Mouse (Mus musculus) heart, postnatal 36 days (tissue): ENCODE results near the gene Lin9. TPM values are rescaled to one million over a fixed set of nuclear protein-coding genes. Genes with fewer than 3 reads are reported as not detected.

Experiments
- DNase-seq, 2 experiments: peaks; one replicate each; pipeline ENCODE4 v3.0.0; 2021 to 2022
- intact Hi-C: fragments of 180-260 bp; cut with DNase I; formaldehyde crosslinking; loops from one replicate; pipeline ENCODE4 v1.15.1; 2025
- total RNA-seq, 2 experiments: library from RNA; stranded (reverse); gene quantifications; 2 replicates each; pipeline ENCODE4 v1.2.3; 2021

Gene Lin9
- total RNA-seq, 2 experiments from 2014 or later = 2.8 to 3.6 TPM

GRCm38 (mm10) chr1:180698063-180698462 is 57.1 kb downstream of the Lin9 start:
- intact Hi-C loops = no loop called here

DNA sequence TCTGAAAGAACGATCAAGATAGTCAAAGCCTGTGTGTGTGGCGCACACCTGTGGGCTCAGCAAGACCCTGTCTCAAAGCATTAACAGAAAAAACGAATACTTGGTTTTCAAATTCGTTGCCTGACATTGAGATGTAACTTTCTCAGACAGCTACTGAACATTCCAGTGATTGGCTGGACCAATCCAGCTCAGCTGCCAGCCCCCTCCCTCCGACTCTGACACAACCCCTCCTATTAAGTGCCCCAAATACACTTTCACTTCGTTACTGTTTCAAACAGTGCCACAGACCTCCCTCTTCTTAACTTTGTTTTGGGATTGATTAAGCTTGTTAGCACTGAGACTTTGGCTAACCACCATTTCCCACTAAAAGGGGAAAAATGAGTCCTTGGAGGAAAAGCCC is 62.5 kb downstream of the Lin9 start:
- no peak for DNase-seq
- intact Hi-C loops = no loop called here

More at GRCm38 (mm10) chr1:180698063-180698462, 57.1 kb downstream of the Lin9 start:
- no peak for DNase-seq

DNA sequence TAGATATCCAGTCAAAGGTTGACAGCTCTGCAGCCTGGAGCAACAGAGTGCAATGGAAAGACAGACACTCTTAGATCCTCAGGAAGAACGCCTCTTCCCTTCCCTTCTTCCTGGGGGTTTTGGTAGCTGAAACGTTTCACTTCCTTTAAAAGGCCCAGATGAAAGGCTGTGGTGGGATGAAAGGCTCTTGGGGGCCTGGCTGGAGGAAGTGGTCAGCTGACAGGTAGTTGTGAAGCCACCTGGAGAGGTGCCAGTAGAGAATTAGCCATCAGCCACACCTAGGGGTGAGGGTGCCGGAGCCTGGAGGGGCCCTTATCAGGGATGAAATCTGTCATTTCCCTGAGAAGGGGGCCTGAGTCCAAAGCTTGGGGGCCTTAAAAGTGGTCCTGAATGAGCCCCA is 66.4 kb downstream of the Lin9 start:
- DNase-seq = no peak
- intact Hi-C loops = no loop called here

DNA sequence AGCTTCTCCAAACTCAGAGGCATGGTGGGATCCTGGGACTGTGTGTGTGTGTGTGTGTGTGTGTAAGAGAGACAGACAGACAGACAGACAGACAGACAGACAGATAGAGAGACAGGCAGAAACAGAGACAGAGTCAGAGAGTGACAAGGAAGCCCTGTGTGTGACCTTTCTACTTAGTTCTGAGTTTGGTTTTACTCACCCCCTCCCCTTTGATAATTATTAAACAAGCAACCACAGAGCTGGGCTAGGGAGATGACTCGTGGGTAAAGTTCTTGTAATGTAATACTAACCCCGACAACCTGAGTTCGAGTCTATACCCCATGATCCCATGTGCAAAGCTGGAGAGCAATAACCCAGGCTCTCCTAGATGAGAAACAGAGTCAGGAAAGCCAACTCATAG is 66.9 kb downstream of the Lin9 start:
- intact Hi-C loops = no loop called here
- DNase-seq = no peak

GRCm38 (mm10) chr1:180708935-180709776 is 68.2 kb downstream of the Lin9 start:
- intact Hi-C loops = no loop called here
- no peak for DNase-seq

DNA sequence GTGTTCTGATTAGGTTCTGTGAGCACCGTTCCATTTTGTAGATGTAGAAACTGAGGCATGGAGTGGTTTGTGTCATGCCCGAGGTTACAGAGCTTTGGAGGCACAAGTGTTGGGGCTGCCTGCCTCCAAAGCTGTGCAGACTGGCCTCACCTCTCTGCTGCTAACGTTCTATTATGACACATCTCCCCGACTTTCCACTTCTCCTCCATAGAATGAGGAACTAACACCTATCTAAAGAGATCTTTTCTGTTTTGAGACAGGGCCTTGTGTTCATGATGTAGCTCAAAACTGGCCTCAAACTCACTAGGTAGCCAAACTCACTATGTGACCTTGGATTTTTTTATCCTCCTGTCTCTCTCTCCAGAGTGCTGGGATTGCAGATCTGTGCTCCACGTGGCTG is 77.8 kb downstream of the Lin9 start:
- DNase-seq = no peak
- intact Hi-C loops = no loop called here

DNA sequence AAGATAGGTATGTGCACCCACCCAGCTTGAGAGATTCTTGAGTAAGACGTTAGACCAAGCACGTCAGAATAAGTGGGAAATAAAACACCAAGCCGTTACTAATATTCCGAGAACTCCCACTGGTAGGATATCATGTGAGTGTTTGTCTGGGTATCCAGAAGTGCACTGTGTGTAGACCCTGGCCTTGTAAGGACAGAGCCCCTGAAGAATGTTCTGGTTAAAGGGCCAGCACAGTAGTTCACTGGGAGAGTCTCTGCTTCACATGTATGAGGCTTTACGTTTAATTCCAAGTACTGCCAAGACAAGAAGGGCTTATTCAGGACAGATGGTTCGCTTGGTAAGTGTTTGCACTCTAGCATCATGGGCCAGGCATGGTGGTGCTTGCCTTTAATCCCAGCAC is 78.5 kb downstream of the Lin9 start:
- intact Hi-C loops = no loop called here
- no peak for DNase-seq

DNA sequence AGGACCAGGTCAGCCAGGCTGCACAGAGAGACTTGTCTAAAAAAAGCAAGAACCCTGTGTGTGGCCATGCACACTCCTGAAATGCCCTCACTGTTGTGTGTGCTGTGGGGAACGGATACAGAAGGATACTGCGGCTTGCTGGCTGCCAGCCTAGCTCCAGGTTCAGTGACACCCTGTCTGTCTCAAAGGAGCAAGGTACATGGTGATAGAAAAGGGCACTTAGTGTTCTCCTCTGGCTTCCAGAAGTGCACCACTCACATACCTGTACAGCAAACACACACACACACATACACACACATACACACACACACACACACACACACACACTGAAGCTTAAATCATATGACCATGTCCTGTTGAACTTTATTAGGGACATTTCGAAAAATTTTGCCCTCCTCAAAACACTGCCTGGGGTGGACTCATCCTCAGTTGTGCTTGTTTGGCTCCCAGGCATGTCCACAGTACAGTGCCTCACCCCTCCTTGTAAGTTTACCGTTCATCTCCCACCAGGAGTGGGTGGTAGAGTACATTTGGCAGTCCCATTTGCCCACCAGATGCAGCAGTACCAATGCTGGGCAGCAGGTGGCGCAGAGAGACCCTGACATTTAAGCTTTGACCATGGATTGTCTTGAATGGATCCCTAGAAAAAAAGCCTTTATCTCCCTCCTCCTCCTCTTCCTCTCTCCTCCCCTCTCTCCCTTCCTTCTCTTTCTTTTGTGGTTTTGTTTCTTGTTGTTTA is 79.2 kb downstream of the Lin9 start:
- intact Hi-C loops = loop anchor here (1.0 kb wide), 1 partner anchor 44 kb away; no protein-coding TSS in a partner anchor
- DNase-seq = peak; percentile 85 to 92

GRCm38 (mm10) chr1:180722608-180723007 is 81.7 kb downstream of the Lin9 start:
- no peak for DNase-seq
- intact Hi-C loops = no loop called here

DNA sequence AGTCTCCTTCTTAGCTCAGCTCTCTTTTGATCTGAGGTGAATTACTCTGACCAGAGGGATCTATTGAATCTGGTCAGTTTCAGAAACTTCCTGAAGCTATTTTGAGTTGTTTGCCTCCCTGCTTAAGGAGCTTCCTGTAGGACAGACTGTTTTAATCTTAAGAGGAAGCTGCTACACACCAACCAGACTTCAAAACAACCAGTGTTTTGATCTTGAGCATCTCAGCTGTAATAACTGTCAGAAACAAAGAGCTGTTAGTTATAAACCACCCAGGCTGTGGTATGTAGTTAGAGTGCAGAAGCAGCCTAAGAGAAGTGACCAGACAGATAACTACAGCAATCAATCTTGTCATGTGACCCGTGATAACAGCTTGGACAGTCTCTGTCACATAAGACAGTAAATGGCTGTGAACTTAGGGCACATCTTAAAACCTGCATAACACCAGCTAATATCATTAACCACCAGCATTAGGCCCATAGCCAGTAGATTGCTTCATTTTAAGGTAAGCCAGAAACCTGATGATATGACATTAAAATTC is 82.8 kb downstream of the Lin9 start:
- intact Hi-C loops = no loop called here
- no peak for DNase-seq

DNA sequence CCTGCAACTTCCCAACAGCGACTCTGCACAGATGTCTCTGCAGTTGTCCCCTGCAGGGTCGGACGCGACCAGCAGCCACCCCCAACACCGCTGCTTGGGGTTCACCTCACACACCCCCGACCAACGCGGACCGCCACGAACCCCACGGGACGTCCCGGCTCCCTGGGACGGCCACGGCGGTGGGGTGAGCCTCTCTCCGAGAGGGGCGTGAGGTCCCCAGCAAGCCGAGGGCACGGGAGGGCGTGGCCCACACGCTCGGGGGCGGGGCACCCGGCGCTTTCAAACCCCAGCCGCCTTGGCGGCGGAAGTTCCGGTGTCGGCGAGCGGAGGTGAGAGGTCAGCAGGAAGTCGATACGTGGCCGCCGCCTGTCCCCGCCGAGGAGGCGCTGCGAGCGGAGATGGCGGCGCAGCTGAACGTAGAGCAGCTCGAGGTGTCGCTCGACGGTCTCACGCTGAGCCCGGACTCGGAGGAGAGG is 84.8 kb downstream of the Lin9 start, which contains the start of gene Acbd3:
Gene Acbd3 (plus strand): TSS at position 340 of the 476 bp plus-strand sequence.
- intact Hi-C loops = loop anchor here (1.0 kb wide), 1 partner anchor 88 kb away; the partner anchor contains the start of gene H3f3a
- peak; percentile 89 to 91 for DNase-seq

DNA sequence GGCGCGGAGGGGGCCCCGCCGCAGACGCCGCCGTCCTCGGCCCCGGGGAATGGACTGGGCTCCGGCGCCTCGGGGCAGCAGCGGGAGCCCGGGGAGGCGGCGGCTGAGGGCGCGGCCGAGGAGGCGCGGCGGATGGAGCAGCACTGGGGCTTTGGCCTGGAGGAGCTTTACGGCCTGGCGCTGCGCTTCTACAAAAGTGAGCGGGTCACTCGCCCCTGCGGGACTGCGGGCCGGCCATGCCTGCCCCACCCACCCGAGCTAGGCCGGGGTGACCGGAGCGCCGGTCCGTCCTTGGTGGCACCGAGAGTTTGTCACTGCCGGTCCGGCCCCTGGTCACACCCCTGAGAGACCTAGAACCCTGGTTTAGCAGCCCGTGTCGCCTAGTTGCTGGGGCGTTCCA is 85.2 kb downstream of the Lin9 start:
- intact Hi-C loops = loop anchor here (1.0 kb wide), 1 partner anchor 87 kb away; the partner anchor contains the start of gene H3f3a
- DNase-seq = no peak

- no peak for DNase-seq
- intact Hi-C loops = no loop called here
These were observed 88.3 kb downstream of the Lin9 start for GRCm38 (mm10) chr1:180729231-180729630.

Other genes starting within 250 kb of the Lin9 start
- 1 to 10 TPM; 1.3 to 1.8 TPM for gene Stum, start 157.6 kb upstream of the Lin9 start, total RNA-seq
- 10 to 100 TPM; 61.6 to 73.8 TPM for gene Parp1, start 72.2 kb upstream of the Lin9 start, total RNA-seq
- not detected for gene Mixl1, start 55.9 kb downstream of the Lin9 start, total RNA-seq
- gene Acbd3, start 84.9 kb downstream of the Lin9 start, total RNA-seq = 10 to 100 TPM; 22.5 to 23.4 TPM
- gene H3f3a, start 172.8 kb downstream of the Lin9 start, total RNA-seq = 100 to 1,000 TPM; 457 to 506 TPM
- 10 to 100 TPM; 10.3 to 14.2 TPM for gene Sde2, start 210.0 kb downstream of the Lin9 start, total RNA-seq